9 mouse cellular contexts compared by ENCODE assay signal in genomic region chr5:35701042-35701441, GRCm38 (mm10). TPM values are rescaled to one million over a fixed set of nuclear protein-coding genes. Genes with fewer than 3 reads are reported as not detected.
DNase-seq lines count a peak whose midpoint lies in the region; ATAC-seq and TF ChIP-seq lines count a peak whose summit lies in the region.
"Had no signal": no experiment of that assay in that cellular context is flagged by ENCODE, and none has a peak within 500 bp of the region (broad histone marks: within the 10 kb centered on the region; RNA-seq: fewer than 3 reads in every experiment).

No protein-coding gene starts in this region.

- intact Hi-C loops in left cerebral cortex, postnatal 14 days (cut with DNase I): loop anchor here (1.0 kb wide), 1 partner anchor 54 kb away; no protein-coding TSS in a partner anchor

- DNase-seq in hindbrain, embryonic 14.5 days (ENCODE audit: low spot score): peak; percentile 56
- DNase-seq in adrenal gland, postnatal 14 days: peak; percentile 90
- peak; percentile 49 for DNase-seq in embryo, embryonic 11.5 days (ENCODE audit: low read depth, low spot score)
- peak; percentile 69 for DNase-seq in hindbrain, postnatal 0 days (ENCODE audit: low spot score)
- DNase-seq in left cerebral cortex, postnatal 14 days (ENCODE audit: low spot score in 2 of 2): peak; percentile 66 to 79
- DNase-seq in natural killer cell, adult 2 months (ENCODE audit: low spot score in 2 of 2): peak; percentile 24 to 56
- DNase-seq in thymus, postnatal 0 days (ENCODE audit: low spot score): peak; percentile 43

- no peaks in the 10 kb centered on the region for H3K36me3 ChIP-seq in hindbrain, embryonic 14.5 days (replicated peaks; ENCODE audit: control insufficient read depth, insufficient read depth)
- H3K36me3 ChIP-seq in hindbrain, embryonic 16.5 days (ENCODE audit: control insufficient read depth, insufficient read depth, low read length): no peaks in the 10 kb centered on the region
- no peaks in the 10 kb centered on the region for H3K36me3 ChIP-seq in hindbrain, postnatal 0 days (ENCODE audit: insufficient read depth, low read length)
- H3K36me3 ChIP-seq: midbrain, embryonic 12.5 days had no signal

- H3K9me3 ChIP-seq in hindbrain, embryonic 14.5 days (ENCODE audit: control insufficient read depth, low read length): no peaks in the 10 kb centered on the region
- H3K9me3 ChIP-seq in hindbrain, embryonic 16.5 days (ENCODE audit: control insufficient read depth, low read length): no peaks in the 10 kb centered on the region
- H3K9me3 ChIP-seq in hindbrain, postnatal 0 days (ENCODE audit: low read length): no peaks in the 10 kb centered on the region
- H3K9me3 ChIP-seq: midbrain, embryonic 12.5 days had no signal

- 48% methylated on average over 6 of the region's 6 CpGs for WGBS in hindbrain, embryonic 14.5 days
- 50% methylated on average over 6 of the region's 6 CpGs for WGBS in hindbrain, embryonic 16.5 days
- 54% methylated on average over 6 of the region's 6 CpGs for WGBS in hindbrain, postnatal 0 days

- peak; percentile 81 for TF ChIP-seq CTCF in hindbrain, postnatal 0 days (IDR thresholded peaks at IDR 0.05; ENCODE audit: low read depth)

- no peak for ATAC-seq in hindbrain, embryonic 14.5 days (ENCODE audit: low FRiP score)
- ATAC-seq in hindbrain, embryonic 16.5 days: no peak
- ATAC-seq in hindbrain, postnatal 0 days: no peak

- no peaks in the 10 kb centered on the region for H3K4me1 ChIP-seq in hindbrain, embryonic 14.5 days (replicated peaks; ENCODE audit: control insufficient read depth, insufficient read depth, low read length)
- H3K4me1 ChIP-seq in hindbrain, embryonic 16.5 days (ENCODE audit: control insufficient read depth, insufficient read depth, low read depth, low read length): no peaks in the 10 kb centered on the region
- H3K4me1 ChIP-seq in hindbrain, postnatal 0 days (ENCODE audit: insufficient read depth, low read length): no peaks in the 10 kb centered on the region
- H3K4me1 ChIP-seq: midbrain, embryonic 12.5 days had no signal

- H3K4me3 ChIP-seq in hindbrain, embryonic 14.5 days (replicated peaks; ENCODE audit: low read length): no peak overlapping the region
- no peak overlapping the region for H3K4me3 ChIP-seq in hindbrain, embryonic 16.5 days (ENCODE audit: low read length)
- H3K4me3 ChIP-seq in hindbrain, postnatal 0 days (ENCODE audit: low read length): no peak overlapping the region
- H3K4me3 ChIP-seq: midbrain, embryonic 12.5 days had no signal

- no peaks in the 10 kb centered on the region for H3K27me3 ChIP-seq in hindbrain, embryonic 14.5 days (ENCODE audit: control insufficient read depth, insufficient read depth, low read length)
- no peaks in the 10 kb centered on the region for H3K27me3 ChIP-seq in hindbrain, embryonic 16.5 days (replicated peaks; ENCODE audit: control insufficient read depth, insufficient read depth, low read length)
- no peaks in the 10 kb centered on the region for H3K27me3 ChIP-seq in hindbrain, postnatal 0 days (ENCODE audit: insufficient read depth, low read length)
- H3K27me3 ChIP-seq: midbrain, embryonic 12.5 days had no signal

- H3K4me2 ChIP-seq in hindbrain, embryonic 14.5 days (replicated peaks): no peak overlapping the region
- no peak overlapping the region for H3K4me2 ChIP-seq in hindbrain, embryonic 16.5 days (ENCODE audit: low read length)
- no peak overlapping the region for H3K4me2 ChIP-seq in hindbrain, postnatal 0 days (ENCODE audit: low read depth, low read length)
- H3K4me2 ChIP-seq: midbrain, embryonic 12.5 days had no signal

- no peak overlapping the region for H3K9ac ChIP-seq in hindbrain, embryonic 14.5 days
- no peak overlapping the region for H3K9ac ChIP-seq in hindbrain, embryonic 16.5 days (ENCODE audit: low read depth, low read length)
- H3K9ac ChIP-seq in hindbrain, postnatal 0 days (replicated peaks; ENCODE audit: low read length): no peak overlapping the region
- H3K9ac ChIP-seq: midbrain, embryonic 12.5 days had no signal

- H3K27ac ChIP-seq in hindbrain, embryonic 14.5 days: no peak overlapping the region
- H3K27ac ChIP-seq in hindbrain, embryonic 16.5 days (ENCODE audit: low read depth, low read length): no peak overlapping the region
- H3K27ac ChIP-seq in hindbrain, postnatal 0 days: no peak overlapping the region
- H3K27ac ChIP-seq: midbrain, embryonic 12.5 days had no signal

RNA-seq across cellular contexts. Expression of gene Htra3, which starts 21.5 kb away (rescaled TPM):
- polyA plus RNA-seq in hindbrain, embryonic 14.5 days (2014; fragmentation: Nextera tagmentation; extraction: Ambion mirVana): 17.2 and 18.1 TPM in 2 replicates
- polyA plus RNA-seq in hindbrain, embryonic 16.5 days (2015; fragmentation: Nextera tagmentation; extraction: Ambion mirVana): 17.3 and 25.5 TPM in 2 replicates
- 49.7 TPM in 2 replicates for total RNA-seq in adrenal gland, postnatal 14 days (2021)
- 30.7 and 36.5 TPM in 2 replicates for total RNA-seq in hindbrain, postnatal 0 days (2014; rRNA removed)
- polyA plus RNA-seq in hindbrain, postnatal 0 days (2015; fragmentation: Nextera tagmentation; extraction: Ambion mirVana): 19.6 and 20.1 TPM in 2 replicates
- 10 to 100 TPM; 13.0 to 13.6 TPM for total RNA-seq in left cerebral cortex, postnatal 14 days (2021)
- 8.9 and 10.4 TPM in 2 replicates for polyA plus RNA-seq in thymus, postnatal 0 days (2015; fragmentation: Nextera tagmentation; extraction: Ambion mirVana)

RNA-seq across cellular contexts. Expression of gene Sh3tc1, which starts 38.7 kb away (rescaled TPM):
- 2.5 and 3.0 TPM in 2 replicates for polyA plus RNA-seq in hindbrain, embryonic 14.5 days (2014; fragmentation: Nextera tagmentation; extraction: Ambion mirVana)
- polyA plus RNA-seq in hindbrain, embryonic 16.5 days (2015; fragmentation: Nextera tagmentation; extraction: Ambion mirVana): 2.6 and 2.7 TPM in 2 replicates
- 14.9 and 15.0 TPM in 2 replicates for total RNA-seq in adrenal gland, postnatal 14 days (2021)
- total RNA-seq in hindbrain, postnatal 0 days (2014; rRNA removed): 2.8 and 4.1 TPM in 2 replicates
- polyA plus RNA-seq in hindbrain, postnatal 0 days (2015; fragmentation: Nextera tagmentation; extraction: Ambion mirVana): 1.8 and 2.0 TPM in 2 replicates
- total RNA-seq in left cerebral cortex, postnatal 14 days (2021): 1 to 10 TPM; 2.7 to 3.3 TPM
- polyA plus RNA-seq in thymus, postnatal 0 days (2015; fragmentation: Nextera tagmentation; extraction: Ambion mirVana): 2.1 and 2.2 TPM in 2 replicates

RNA-seq across cellular contexts. Expression of gene Ablim2, which starts 56.6 kb away (rescaled TPM):
- 19.9 and 22.3 TPM in 2 replicates for polyA plus RNA-seq in hindbrain, embryonic 14.5 days (2014; fragmentation: Nextera tagmentation; extraction: Ambion mirVana)
- polyA plus RNA-seq in hindbrain, embryonic 16.5 days (2015; fragmentation: Nextera tagmentation; extraction: Ambion mirVana): 39.3 and 40.2 TPM in 2 replicates
- total RNA-seq in adrenal gland, postnatal 14 days (2021): 3.0 and 4.0 TPM in 2 replicates
- 35.7 and 44.6 TPM in 2 replicates for total RNA-seq in hindbrain, postnatal 0 days (2014; rRNA removed)
- 26.3 and 30.0 TPM in 2 replicates for polyA plus RNA-seq in hindbrain, postnatal 0 days (2015; fragmentation: Nextera tagmentation; extraction: Ambion mirVana)
- total RNA-seq in left cerebral cortex, postnatal 14 days (2021): 100 to 1,000 TPM; 106 to 112 TPM
- polyA plus RNA-seq in thymus, postnatal 0 days (2015; fragmentation: Nextera tagmentation; extraction: Ambion mirVana): 0.74 and 0.91 TPM in 2 replicates

Comparison
In these comparisons a context has a peak if more than half of its experiments do, and no peak if none do; other contexts are left out.
1. DNase-seq: peak in every context shown above with its lines; median percentile 90 in adrenal gland, postnatal 14 days; 72 in left cerebral cortex, postnatal 14 days; 69 in hindbrain, postnatal 0 days; 56 in hindbrain, embryonic 14.5 days; 49 in embryo, embryonic 11.5 days; 43 in thymus, postnatal 0 days; 40 in natural killer cell, adult 2 months.
2. RNA of gene Ablim2, which starts 56.6 kb away (polyA plus RNA-seq): 39.3 to 40.2 TPM in hindbrain, embryonic 16.5 days, 26.3 to 30.0 TPM in hindbrain, postnatal 0 days and 19.9 to 22.3 TPM in hindbrain, embryonic 14.5 days; 0.74 to 0.91 TPM in thymus, postnatal 0 days; every median in the first group is over 10 times any median in the second.